Mouse (Mus musculus) MEL (cell line): Measurements from ENCODE around the gene Clcn3. TPM values are rescaled to one million over a fixed set of nuclear protein-coding genes. Genes with fewer than 3 reads are reported as not detected.

Source experiments
- DNase-seq: peaks from one replicate; pipeline ENCODE4 v3.0.0; 2011; ENCODE audit warnings: low read depth, low spot score
- H3K27ac ChIP-seq: 2 replicates; pipeline ENCODE4 v1.5.1; 2012; ENCODE audit warnings: low read depth, mild to moderate bottlenecking, control low read depth, low read length, moderate library complexity; ENCODE audit not compliant: control insufficient read depth
- H3K27me3 ChIP-seq, 2 experiments: fragments of 150-350 bp in 1 of 2; sonication (generic) in 1 of 2; 2 replicates each; pipeline ENCODE4 v1.6.1; 2012; ENCODE audit warnings: low read length in 2 of 2, mild to moderate bottlenecking in 2 of 2, improper control_type of control experiment in 1 of 2, moderate library complexity in 1 of 2; ENCODE audit not compliant: insufficient read depth in 2 of 2, control insufficient read depth in 1 of 2
- H3K36me3 ChIP-seq, 2 experiments: 2 replicates each; pipeline ENCODE4 v1.6.1; 2012 to 2014; ENCODE audit warnings: low read length in 2 of 2, improper control_type of control experiment in 1 of 2, inconsistent platforms in 1 of 2, mild to moderate bottlenecking in 1 of 2; ENCODE audit not compliant: insufficient read depth in 2 of 2, control insufficient read depth in 1 of 2
- H3K4me1 ChIP-seq, 2 experiments: fragments of 150-350 bp in 1 of 2; sonication (generic) in 1 of 2; 2 replicates each; pipeline ENCODE4 v1.6.1; 2012; ENCODE audit warnings: low read length in 2 of 2, improper control_type of control experiment in 1 of 2, mild to moderate bottlenecking in 1 of 2; ENCODE audit not compliant: insufficient read depth in 2 of 2, control insufficient read depth in 1 of 2
- H3K4me3 ChIP-seq, 2 experiments: fragments of 150-350 bp in 1 of 2; sonication (generic) in 1 of 2; 2 replicates each; pipeline ENCODE4 v1.5.1; 2012; ENCODE audit warnings: low read depth in 2 of 2, low read length in 2 of 2, mild to moderate bottlenecking in 2 of 2, moderate library complexity in 2 of 2, control low read depth in 1 of 2, improper control_type of control experiment in 1 of 2; ENCODE audit not compliant: control insufficient read depth in 1 of 2, insufficient read depth in 1 of 2
- H3K79me2 ChIP-seq: 2 replicates; pipeline ENCODE4 v1.6.1; 2012; ENCODE audit warnings: mild to moderate bottlenecking, low read length, moderate library complexity; ENCODE audit not compliant: control insufficient read depth, poor library complexity, insufficient read depth
- H3K9ac ChIP-seq: 2 replicates; pipeline ENCODE4 v1.6.1; 2012; ENCODE audit warnings: low read depth, mild to moderate bottlenecking, control low read depth, low read length, moderate library complexity; ENCODE audit not compliant: control insufficient read depth, poor library complexity, severe bottlenecking
- H3K9me3 ChIP-seq: fragments of 150-350 bp; sonication (generic); replicated peaks from 2 replicates; pipeline ENCODE4 v1.6.1; 2012; ENCODE audit warnings: mild to moderate bottlenecking, low read length, improper control_type of control experiment, moderate library complexity; ENCODE audit not compliant: insufficient read depth
- BHLHE40 ChIP-seq: IDR thresholded peaks from 2 replicates; pipeline ENCODE4 v1.6.1; 2012; ENCODE audit warnings: low read depth, mild to moderate bottlenecking, inconsistent platforms, low read length, improper control_type of control experiment, borderline replicate concordance
- CHD1 ChIP-seq: IDR thresholded peaks from 2 replicates; pipeline ENCODE4 v1.6.1; 2012; ENCODE audit warnings: low read depth, mild to moderate bottlenecking, inconsistent platforms, low read length, improper control_type of control experiment
- CHD2 ChIP-seq: IDR thresholded peaks from 2 replicates; pipeline ENCODE4 v1.6.1; 2011; ENCODE audit warnings: low read length, improper control_type of control experiment
- CTCF ChIP-seq, 3 experiments: IDR thresholded peaks in 2 of 3; conservative IDR thresholded peaks in 1 of 3; 2 replicates each; pipeline ENCODE4 v1.5.1; 2011 to 2012; ENCODE audit warnings: low read length in 3 of 3, low read depth in 2 of 3, mild to moderate bottlenecking in 2 of 3, improper control_type of control experiment in 1 of 3, inconsistent platforms in 1 of 3, mixed read lengths in 1 of 3, moderate library complexity in 1 of 3; ENCODE audit not compliant: control insufficient read depth in 1 of 3, insufficient read depth in 1 of 3, poor library complexity in 1 of 3, severe bottlenecking in 1 of 3
- E2F4 ChIP-seq: IDR thresholded peaks from 2 replicates; pipeline ENCODE4 v1.6.1; 2011; ENCODE audit warnings: low read depth, low read length, improper control_type of control experiment, borderline replicate concordance
- ELF1 ChIP-seq: IDR thresholded peaks from 2 replicates; pipeline ENCODE4 v1.6.1; 2014; ENCODE audit warnings: low read depth, mild to moderate bottlenecking, inconsistent platforms, low read length, improper control_type of control experiment, moderate library complexity
- EP300 ChIP-seq, 2 experiments: IDR thresholded peaks; 2 replicates each; pipeline ENCODE4 v1.6.1; 2011; ENCODE audit warnings: improper control_type of control experiment in 2 of 2, low read length in 2 of 2, low read depth in 1 of 2, mild to moderate bottlenecking in 1 of 2
- ETS1 ChIP-seq: IDR thresholded peaks from 2 replicates; pipeline ENCODE4 v1.6.1; 2012; ENCODE audit warnings: low read depth, mild to moderate bottlenecking, inconsistent platforms, low read length, improper control_type of control experiment, moderate library complexity
- GABPA ChIP-seq: IDR thresholded peaks from 2 replicates; pipeline ENCODE4 v1.6.1; 2012; ENCODE audit warnings: low read depth, mild to moderate bottlenecking, inconsistent platforms, low read length, improper control_type of control experiment, moderate library complexity
- GATA1 ChIP-seq: IDR thresholded peaks from 2 replicates; pipeline ENCODE4 v1.6.1; 2011; ENCODE audit warnings: low read depth, low read length, improper control_type of control experiment
- HCFC1 ChIP-seq: IDR thresholded peaks from 2 replicates; pipeline ENCODE4 v1.6.1; 2012; ENCODE audit warnings: low read depth, mild to moderate bottlenecking, inconsistent platforms, low read length, improper control_type of control experiment, moderate library complexity
- JUND ChIP-seq: IDR thresholded peaks from 2 replicates; pipeline ENCODE4 v1.6.1; 2011; ENCODE audit warnings: low read depth, mild to moderate bottlenecking, improper control_type of control experiment, low read length
- KAT2A ChIP-seq: conservative IDR thresholded peaks from 2 replicates; pipeline ENCODE4 v1.6.1; 2012; ENCODE audit warnings: low read depth, low read length, improper control_type of control experiment, inconsistent platforms
- MAFK ChIP-seq: IDR thresholded peaks from 2 replicates; pipeline ENCODE4 v1.6.1; 2011; ENCODE audit warnings: low read depth, mild to moderate bottlenecking, low read length, improper control_type of control experiment, borderline replicate concordance
- MAX ChIP-seq: IDR thresholded peaks from 2 replicates; pipeline ENCODE4 v1.6.1; 2011; ENCODE audit warnings: low read length, improper control_type of control experiment
- MAZ ChIP-seq: IDR thresholded peaks from 2 replicates; pipeline ENCODE4 v1.6.1; 2012; ENCODE audit warnings: low read depth, mild to moderate bottlenecking, inconsistent platforms, low read length, improper control_type of control experiment
- MEF2A ChIP-seq: IDR thresholded peaks from 2 replicates; pipeline ENCODE4 v1.6.1; 2014; ENCODE audit warnings: low read depth, mild to moderate bottlenecking, inconsistent platforms, low read length, improper control_type of control experiment; ENCODE audit not compliant: poor library complexity, insufficient replicate concordance, severe bottlenecking; ENCODE audit errors: extremely low read depth
- MXI1 ChIP-seq: IDR thresholded peaks from 2 replicates; pipeline ENCODE4 v1.6.1; 2011; ENCODE audit warnings: mild to moderate bottlenecking, low read depth, low read length, improper control_type of control experiment
- MYB ChIP-seq: IDR thresholded peaks from 2 replicates; pipeline ENCODE4 v1.6.1; 2011; ENCODE audit warnings: mild to moderate bottlenecking, low read depth, low read length, improper control_type of control experiment
- MYC ChIP-seq: IDR thresholded peaks from 2 replicates; pipeline ENCODE4 v1.6.1; 2011; ENCODE audit warnings: low read depth, mild to moderate bottlenecking, low read length, improper control_type of control experiment, moderate library complexity
- NELFE ChIP-seq: IDR thresholded peaks from 2 replicates; pipeline ENCODE4 v1.6.1; 2011; ENCODE audit warnings: low read depth, low read length, improper control_type of control experiment
- NRF1 ChIP-seq: IDR thresholded peaks from 2 replicates; pipeline ENCODE4 v1.6.1; 2014; ENCODE audit warnings: low read depth, mild to moderate bottlenecking, inconsistent platforms, low read length, improper control_type of control experiment, moderate library complexity; ENCODE audit not compliant: poor library complexity, insufficient read depth, severe bottlenecking
- POLR2A ChIP-seq, 2 experiments: IDR thresholded peaks; 2 replicates each; pipeline ENCODE4 v1.6.1; 2011 to 2012; ENCODE audit warnings: low read length in 2 of 2, mild to moderate bottlenecking in 2 of 2, control low read depth in 1 of 2, improper control_type of control experiment in 1 of 2, low read depth in 1 of 2, moderate library complexity in 1 of 2; ENCODE audit not compliant: control insufficient read depth in 1 of 2, insufficient read depth in 1 of 2, poor library complexity in 1 of 2
- POLR2AphosphoS5 ChIP-seq: IDR thresholded peaks from 2 replicates; pipeline ENCODE4 v1.6.1; 2012; ENCODE audit warnings: low read depth, borderline replicate concordance, mild to moderate bottlenecking, inconsistent platforms, low read length, moderate library complexity, mixed read lengths
- RAD21 ChIP-seq: IDR thresholded peaks from 2 replicates; pipeline ENCODE4 v1.6.1; 2011; ENCODE audit warnings: mild to moderate bottlenecking, low read depth, low read length, improper control_type of control experiment
- RCOR1 ChIP-seq: IDR thresholded peaks from 2 replicates; pipeline ENCODE4 v1.6.1; 2012; ENCODE audit warnings: low read depth, mild to moderate bottlenecking, inconsistent platforms, low read length, improper control_type of control experiment
- SIN3A ChIP-seq: IDR thresholded peaks from 2 replicates; pipeline ENCODE4 v1.6.1; 2012; ENCODE audit warnings: low read length, improper control_type of control experiment, inconsistent platforms
- SMC3 ChIP-seq: IDR thresholded peaks from 2 replicates; pipeline ENCODE4 v1.6.1; 2011; ENCODE audit warnings: low read depth, low read length, improper control_type of control experiment
- TAL1 ChIP-seq: IDR thresholded peaks from 2 replicates; pipeline ENCODE4 v1.6.1; 2012; ENCODE audit warnings: mild to moderate bottlenecking, inconsistent platforms, low read length, moderate library complexity, mixed read lengths
- TBP ChIP-seq: IDR thresholded peaks from 2 replicates; pipeline ENCODE4 v1.8.0; 2011; ENCODE audit warnings: low read depth, low read length, improper control_type of control experiment
- TCF12 ChIP-seq: IDR thresholded peaks from 2 replicates; pipeline ENCODE4 v1.6.1; 2014; ENCODE audit warnings: low read depth, mild to moderate bottlenecking, inconsistent platforms, low read length, improper control_type of control experiment, moderate library complexity
- UBTF ChIP-seq: IDR thresholded peaks from 2 replicates; pipeline ENCODE4 v1.6.1; 2012; ENCODE audit warnings: low read depth, mild to moderate bottlenecking, inconsistent platforms, low read length, improper control_type of control experiment, moderate library complexity, borderline replicate concordance; ENCODE audit not compliant: insufficient read depth
- USF1 ChIP-seq: IDR thresholded peaks from 2 replicates; pipeline ENCODE4 v1.6.1; 2014; ENCODE audit warnings: low read depth, mild to moderate bottlenecking, inconsistent platforms, low read length, improper control_type of control experiment, moderate library complexity
- USF2 ChIP-seq, 2 experiments: IDR thresholded peaks; 2 replicates each; pipeline ENCODE4 v1.6.1; 2011 to 2012; ENCODE audit warnings: improper control_type of control experiment in 2 of 2, low read length in 2 of 2, borderline replicate concordance in 1 of 2, inconsistent platforms in 1 of 2, low read depth in 1 of 2, mild to moderate bottlenecking in 1 of 2; ENCODE audit not compliant: insufficient read depth in 1 of 2
- ZC3H11A ChIP-seq: IDR thresholded peaks from 2 replicates; pipeline ENCODE4 v1.6.1; 2012; ENCODE audit warnings: low read depth, mild to moderate bottlenecking, inconsistent platforms, low read length, improper control_type of control experiment
- ZKSCAN1 ChIP-seq: IDR thresholded peaks from 2 replicates; pipeline ENCODE4 v1.6.1; 2012; ENCODE audit warnings: low read depth, mild to moderate bottlenecking, inconsistent platforms, low read length, improper control_type of control experiment, moderate library complexity
- ZMIZ1 ChIP-seq: IDR thresholded peaks from 2 replicates; pipeline ENCODE4 v1.6.1; 2012; ENCODE audit warnings: low read depth, mild to moderate bottlenecking, inconsistent platforms, low read length, improper control_type of control experiment, moderate library complexity
- ZNF384 ChIP-seq: IDR thresholded peaks from 2 replicates; pipeline ENCODE4 v1.6.1; 2012; ENCODE audit warnings: low read depth, mild to moderate bottlenecking, inconsistent platforms, low read length, improper control_type of control experiment
- polyA plus RNA-seq, 2 experiments: library from polyadenylated mRNA; stranded (reverse) in 1 of 2; unstranded in 1 of 2; fragments of >175 nt in 1 of 2; fragments of >200 nt in 1 of 2; gene quantifications; 2 replicates each; pipeline versions ENCODE4 v1.2.1 to v1.2.4; 2012; ENCODE audit warnings: low replicate concordance in 2 of 2, low read depth in 1 of 2; ENCODE audit not compliant: insufficient read length in 2 of 2, insufficient read depth in 1 of 2, missing spikeins in 1 of 2
- total RNA-seq: library from RNA; depleted of rRNA; stranded (reverse); fragments of 300-350 nt; gene quantifications from 2 replicates; pipeline ENCODE4 v1.2.3, GENCODE M21; 2012

Gene Clcn3
- total and polyA plus RNA-seq, 3 experiments = 28.8 to 65.6 (median 33.0) TPM

GRCm38 (mm10) chr8:60996468-60996867 lies 13.4 kb upstream of the Clcn3 start:
- Histone ChIP-seq H3K4me1 (peaks cover 10 to 13% of the 10 kb centered on the region in 2 experiments), H3K4me3 (peak overlapping the region in 1 of 2 experiments; percentile 7; a peak in 1 of 4 replicates), H3K27me3 (no peaks in the 10 kb centered on the region), H3K36me3 (peaks cover 3 to 28% of the 10 kb centered on the region in 2 experiments; a peak in 2 of 4 replicates), H3K9ac (no peak overlapping the region), H3K79me2 (peaks cover 13% of the 10 kb centered on the region), H3K27ac (no peak overlapping the region), H3K9me3 (no peaks in the 10 kb centered on the region)
- peak; percentile 89 for DNase-seq
- TF ChIP-seq ZKSCAN1 (no peak), MEF2A (no peak), ZC3H11A (no peak), ZNF384 (no peak), ZMIZ1 (no peak), SMC3 (no peak), MYC (peak; percentile 47; the same call in 1 of the 2 replicates), ETS1 (peak; percentile 88), POLR2AphosphoS5 (no peak), GATA1 (peak; percentile 89), KAT2A (no peak), MAFK (no peak), E2F4 (no peak), TCF12 (peak; percentile 48; the same call in 1 of the 2 replicates), RCOR1 (peak; percentile 46; the same call in 1 of the 2 replicates), UBTF (no peak), TAL1 (no peak), MAX (no peak), MXI1 (peak; percentile 56; the same call in 1 of the 2 replicates), USF2 (IDR thresholded peaks at IDR 0.05; ENCODE audit: borderline replicate concordance in 1 of 2, insufficient read depth in 1 of 2, low read depth in 1 of 2, low read length in 2 of 2) (no peak), EP300 (IDR thresholded peaks at IDR 0.05; ENCODE audit: low read depth in 1 of 2, low read length in 2 of 2) (peak; percentile 73 to 85), MYB (no peak), USF1 (no peak), HCFC1 (no peak), RAD21 (no peak), NRF1 (no peak), JUND (no peak), CHD2 (no peak), SIN3A (peak; percentile 51), POLR2A (IDR thresholded peaks at IDR 0.05; ENCODE audit: control insufficient read depth in 1 of 2, insufficient read depth in 1 of 2, low read depth in 1 of 2, low read length in 2 of 2, poor library complexity in 1 of 2) (no peak), CHD1 (no peak), BHLHE40 (no peak), ELF1 (no peak), TBP (no peak), NELFE (no peak), MAZ (no peak), CTCF (IDR thresholded peaks at IDR 0.05 in 2 of 3, conservative IDR thresholded peaks at IDR 0.05 in 1 of 3; ENCODE audit: control insufficient read depth in 1 of 3, insufficient read depth in 1 of 3, low read depth in 2 of 3, low read length in 3 of 3, poor library complexity in 1 of 3, severe bottlenecking in 1 of 3) (no peak), GABPA (no peak)
